Mouse (Mus musculus): ENCODE results near the gene Kng1. TPM values are rescaled to one million over a fixed set of nuclear protein-coding genes. Genes with fewer than 3 reads are reported as not detected.
"Not testable (repeated sequence)": the region's sequence is repeated elsewhere in the genome, so short reads cannot be mapped to it uniquely, and the experiment has no call there.

Gene Kng1
- total and polyA plus RNA-seq, 2 experiments from 2014 or later: 0.26 to 0.46 TPM

DNA sequence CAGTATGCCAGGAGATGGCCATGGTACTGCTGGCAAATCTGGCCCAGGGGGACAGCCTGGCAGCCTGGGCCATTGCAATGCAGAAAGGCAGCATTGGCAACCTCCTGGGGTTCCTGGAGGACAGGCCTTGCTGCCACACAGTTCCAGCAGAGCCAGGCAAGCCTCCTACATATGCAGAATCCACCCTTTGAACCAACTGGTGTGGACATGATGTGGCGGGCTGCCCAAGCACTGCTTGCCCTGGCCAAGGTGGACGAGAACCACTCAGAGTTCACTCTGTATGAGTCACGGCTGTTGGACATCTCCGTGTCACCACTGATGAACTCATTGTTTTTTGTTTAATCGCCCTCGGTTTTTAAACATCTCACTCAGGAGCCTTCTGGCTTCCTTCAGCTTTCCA is 36.5 kb downstream of the Kng1 start:
- WGBS: 77% methylated on average over 6 of the region's 6 CpGs
- DNase-seq (ENCODE audit: low spot score): no peak
- H3K4me2 ChIP-seq (ENCODE audit: low read depth, low read length): no peak overlapping the region
- no peak overlapping the region for H3K27ac ChIP-seq (ENCODE audit: low read depth)
- H3K36me3 ChIP-seq (replicated peaks; ENCODE audit: control insufficient read depth, insufficient read depth, low read length): no peaks in the 10 kb centered on the region
- no peak for TF ChIP-seq CTCF (IDR thresholded peaks at IDR 0.05; ENCODE audit: low read depth)
- no peak for TF ChIP-seq EP300 (IDR thresholded peaks at IDR 0.05; ENCODE audit: low read depth)
- no peak overlapping the region for H3K9ac ChIP-seq (replicated peaks; ENCODE audit: low read depth, low read length)
- no peak for ATAC-seq (ENCODE audit: insufficient read depth, low read depth)
- no peak overlapping the region for H3K4me3 ChIP-seq (ENCODE audit: low read depth, low read length)
- H3K9me3 ChIP-seq (replicated peaks; ENCODE audit: control insufficient read depth, low read length): no peaks in the 10 kb centered on the region
- H3K27me3 ChIP-seq (ENCODE audit: control insufficient read depth, insufficient read depth, low read length): no peaks in the 10 kb centered on the region
- no peaks in the 10 kb centered on the region for H3K4me1 ChIP-seq (ENCODE audit: control insufficient read depth, insufficient read depth)

DNA sequence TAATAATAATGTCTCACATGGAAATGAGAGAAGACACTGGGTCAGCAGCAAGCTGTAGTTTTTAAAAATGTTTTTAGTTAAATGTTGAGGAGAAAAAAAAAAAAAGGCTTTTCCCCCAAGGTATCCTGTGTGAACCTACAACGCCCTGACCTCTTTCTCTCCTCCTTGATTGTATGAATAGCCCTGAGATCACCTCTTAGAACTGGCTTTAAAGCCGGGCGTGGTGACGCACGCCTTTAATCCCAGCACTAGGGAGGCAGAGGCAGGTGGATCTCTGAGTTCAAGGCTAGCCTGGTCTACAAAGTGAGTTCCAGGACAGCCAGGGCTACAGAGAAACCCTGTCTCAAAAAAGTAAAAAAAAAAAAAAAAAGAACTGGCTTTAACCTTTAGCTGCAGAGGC is 37.9 kb downstream of the Kng1 start:
- not testable (repeated sequence) for H3K4me3 ChIP-seq (ENCODE audit: low read depth, low read length); H3K9ac ChIP-seq (replicated peaks; ENCODE audit: low read depth, low read length); H3K36me3 ChIP-seq (replicated peaks; ENCODE audit: control insufficient read depth, insufficient read depth, low read length); ATAC-seq (ENCODE audit: insufficient read depth, low read depth); H3K27ac ChIP-seq (ENCODE audit: low read depth); H3K4me2 ChIP-seq (ENCODE audit: low read depth, low read length); DNase-seq (ENCODE audit: low spot score); H3K9me3 ChIP-seq (replicated peaks; ENCODE audit: control insufficient read depth, low read length); H3K27me3 ChIP-seq (ENCODE audit: control insufficient read depth, insufficient read depth, low read length)
- H3K4me1 ChIP-seq (ENCODE audit: control insufficient read depth, insufficient read depth): peaks cover 10% of the 10 kb centered on the region
- WGBS: 86% methylated on average over 5 of the region's 5 CpGs

DNA sequence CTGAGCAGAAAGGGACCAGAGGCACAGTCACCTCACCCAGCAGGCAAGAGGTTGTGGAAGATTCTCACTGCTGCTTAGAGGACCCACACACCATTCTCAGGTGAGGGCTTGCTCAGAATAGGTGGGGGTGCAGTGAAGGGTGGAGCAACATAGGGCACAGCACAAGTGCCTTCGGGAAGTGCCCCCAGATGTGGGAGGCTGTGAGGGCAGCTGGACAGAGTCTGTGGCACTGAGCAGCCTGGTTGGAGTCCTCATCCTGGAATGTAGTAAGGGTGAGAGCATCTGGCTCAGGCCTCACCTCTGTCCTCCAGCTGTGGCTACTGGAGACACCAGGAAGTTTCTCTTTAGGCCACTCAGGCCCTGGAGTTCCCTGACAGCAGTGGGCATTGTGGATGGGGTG is 39.2 kb downstream of the Kng1 start:
- H3K27me3 ChIP-seq (ENCODE audit: control insufficient read depth, insufficient read depth, low read length); H3K27ac ChIP-seq (ENCODE audit: low read depth); H3K9ac ChIP-seq (replicated peaks; ENCODE audit: low read depth, low read length); H3K9me3 ChIP-seq (replicated peaks; ENCODE audit: control insufficient read depth, low read length); DNase-seq (ENCODE audit: low spot score); H3K4me2 ChIP-seq (ENCODE audit: low read depth, low read length); ATAC-seq (ENCODE audit: insufficient read depth, low read depth); H3K4me3 ChIP-seq (ENCODE audit: low read depth, low read length); H3K36me3 ChIP-seq (replicated peaks; ENCODE audit: control insufficient read depth, insufficient read depth, low read length): not testable (repeated sequence)
- peaks cover 11% of the 10 kb centered on the region for H3K4me1 ChIP-seq (ENCODE audit: control insufficient read depth, insufficient read depth)
- WGBS: 82% methylated on average over 1 of the region's 1 CpGs

DNA sequence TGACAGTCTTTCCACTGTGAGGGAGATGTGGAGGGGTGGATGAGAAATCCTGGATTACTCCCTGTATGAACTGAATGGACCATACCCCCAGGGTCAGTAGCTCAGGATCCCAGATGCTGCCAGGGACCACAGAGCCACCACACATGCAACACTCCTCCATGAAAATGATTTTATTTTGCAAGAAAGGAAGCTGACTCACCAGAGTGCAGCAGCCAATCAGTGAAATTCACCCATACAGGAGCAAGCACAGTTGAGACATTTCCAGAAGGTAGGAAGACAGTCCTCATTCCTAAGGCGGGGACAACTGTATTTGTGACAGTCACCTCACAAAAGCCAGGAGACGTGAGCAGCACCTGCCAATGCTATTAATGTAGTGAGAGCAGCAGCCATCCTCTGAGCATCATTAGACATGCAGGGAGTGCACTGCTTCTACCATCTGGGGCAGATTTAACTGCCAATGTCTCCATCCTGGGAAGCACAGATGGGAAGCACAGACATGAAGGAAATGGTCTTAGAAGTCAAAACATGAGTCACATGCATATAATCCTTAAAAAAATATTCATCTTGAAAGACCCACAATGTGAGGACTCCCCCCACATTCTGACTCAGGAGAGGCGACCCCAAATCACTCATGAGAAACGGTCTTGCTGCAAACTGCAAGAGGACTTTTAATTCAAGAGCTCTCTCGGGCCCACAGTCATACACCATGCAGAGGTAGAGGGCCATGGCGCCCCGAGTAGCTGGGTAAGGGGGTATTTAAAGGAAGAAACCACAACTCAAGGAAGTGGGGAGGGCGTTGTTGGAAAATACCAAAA is 39.8 kb downstream of the Kng1 start:
- WGBS: 80% methylated on average over 8 of the region's 8 CpGs
- DNase-seq (ENCODE audit: low spot score): not testable (repeated sequence)

DNA sequence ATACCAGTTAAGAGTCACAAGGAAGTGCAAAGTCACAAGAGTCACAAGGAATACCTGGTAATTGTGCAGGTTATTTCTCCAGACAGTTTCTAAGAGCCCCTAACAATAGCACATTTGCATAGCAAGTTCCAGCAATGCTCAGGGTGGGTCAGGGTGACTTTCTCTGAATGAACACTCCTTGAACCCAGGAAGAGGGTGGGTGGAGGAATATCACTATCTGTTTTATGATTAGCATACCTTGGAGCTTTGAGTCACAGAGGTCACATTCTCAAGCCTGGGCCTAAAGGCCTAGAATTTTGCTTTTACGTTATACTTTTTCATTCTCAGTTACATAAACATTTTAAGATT is 40.4 kb downstream of the Kng1 start:
- WGBS: 92% methylated on average over 1 of the region's 1 CpGs

More for the DNA sequence above, 39.8 kb downstream of the Kng1 start:
- H3K27me3 ChIP-seq (ENCODE audit: control insufficient read depth, insufficient read depth, low read length); ATAC-seq (ENCODE audit: insufficient read depth, low read depth); H3K9me3 ChIP-seq (replicated peaks; ENCODE audit: control insufficient read depth, low read length); H3K4me2 ChIP-seq (ENCODE audit: low read depth, low read length); H3K4me3 ChIP-seq (ENCODE audit: low read depth, low read length); H3K27ac ChIP-seq (ENCODE audit: low read depth); H3K9ac ChIP-seq (replicated peaks; ENCODE audit: low read depth, low read length); H3K36me3 ChIP-seq (replicated peaks; ENCODE audit: control insufficient read depth, insufficient read depth, low read length): not testable (repeated sequence)
- H3K4me1 ChIP-seq (ENCODE audit: control insufficient read depth, insufficient read depth): peaks cover 14% of the 10 kb centered on the region

DNA sequence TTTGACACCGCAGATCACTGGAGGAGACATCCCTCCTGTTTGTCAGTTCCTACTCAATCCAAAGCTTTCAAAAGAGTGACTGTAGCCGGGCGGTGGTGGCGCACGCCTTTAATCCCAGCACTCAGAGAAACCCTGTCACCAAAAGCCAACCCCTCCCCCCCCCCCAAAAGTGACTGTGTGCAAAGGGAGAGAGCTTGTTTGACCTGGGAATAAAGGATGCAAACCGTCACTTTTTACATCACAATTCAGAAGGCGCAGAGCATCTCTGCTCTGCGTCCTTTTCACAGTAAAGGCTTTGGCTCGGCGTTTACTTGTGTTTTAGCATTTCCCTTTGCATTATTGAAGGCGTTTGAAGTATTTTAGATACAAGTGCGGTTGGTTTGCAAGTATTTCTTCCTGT is 42.0 kb downstream of the Kng1 start:
- Histone ChIP-seq H3K27ac (ENCODE audit: low read depth) (no peak overlapping the region), H3K9ac (replicated peaks; ENCODE audit: low read depth, low read length) (0 out of 2 replicates have a peak overlapping the region, but pooled peaks have one; percentile 52)

More for the DNA sequence above, 40.4 kb downstream of the Kng1 start:
- peaks cover 14% of the 10 kb centered on the region for H3K4me1 ChIP-seq (ENCODE audit: control insufficient read depth, insufficient read depth)
- not testable (repeated sequence) for H3K9ac ChIP-seq (replicated peaks; ENCODE audit: low read depth, low read length); H3K27ac ChIP-seq (ENCODE audit: low read depth); H3K4me2 ChIP-seq (ENCODE audit: low read depth, low read length); ATAC-seq (ENCODE audit: insufficient read depth, low read depth); H3K4me3 ChIP-seq (ENCODE audit: low read depth, low read length); H3K9me3 ChIP-seq (replicated peaks; ENCODE audit: control insufficient read depth, low read length); DNase-seq (ENCODE audit: low spot score); H3K27me3 ChIP-seq (ENCODE audit: control insufficient read depth, insufficient read depth, low read length); H3K36me3 ChIP-seq (replicated peaks; ENCODE audit: control insufficient read depth, insufficient read depth, low read length)

More for the DNA sequence above, 42.0 kb downstream of the Kng1 start:
- H3K9me3 ChIP-seq (replicated peaks; ENCODE audit: control insufficient read depth, low read length): no peaks in the 10 kb centered on the region
- no peak for TF ChIP-seq EP300 (IDR thresholded peaks at IDR 0.05; ENCODE audit: low read depth)
- no peak for TF ChIP-seq CTCF (IDR thresholded peaks at IDR 0.05; ENCODE audit: low read depth)
- peaks cover 14% of the 10 kb centered on the region for H3K4me1 ChIP-seq (ENCODE audit: control insufficient read depth, insufficient read depth)
- no peaks in the 10 kb centered on the region for H3K36me3 ChIP-seq (replicated peaks; ENCODE audit: control insufficient read depth, insufficient read depth, low read length)
- DNase-seq (ENCODE audit: low spot score) (no peak), ATAC-seq (ENCODE audit: insufficient read depth, low read depth) (no peak)
- peak overlapping the region; percentile 35 for H3K4me3 ChIP-seq (ENCODE audit: low read depth, low read length)
- H3K27me3 ChIP-seq (ENCODE audit: control insufficient read depth, insufficient read depth, low read length): no peaks in the 10 kb centered on the region
- H3K4me2 ChIP-seq (ENCODE audit: low read depth, low read length): peak overlapping the region; percentile 65
- WGBS: 30% methylated on average over 12 of the region's 12 CpGs
